Mouse (Mus musculus): ENCODE data around the gene Thap12. TPM values are rescaled to one million over a fixed set of nuclear protein-coding genes. Genes with fewer than 3 reads are reported as not detected.

The Thap12 gene
- polyA plus RNA-seq, 1 experiment from 2014 or later: 43.4 TPM

DNA sequence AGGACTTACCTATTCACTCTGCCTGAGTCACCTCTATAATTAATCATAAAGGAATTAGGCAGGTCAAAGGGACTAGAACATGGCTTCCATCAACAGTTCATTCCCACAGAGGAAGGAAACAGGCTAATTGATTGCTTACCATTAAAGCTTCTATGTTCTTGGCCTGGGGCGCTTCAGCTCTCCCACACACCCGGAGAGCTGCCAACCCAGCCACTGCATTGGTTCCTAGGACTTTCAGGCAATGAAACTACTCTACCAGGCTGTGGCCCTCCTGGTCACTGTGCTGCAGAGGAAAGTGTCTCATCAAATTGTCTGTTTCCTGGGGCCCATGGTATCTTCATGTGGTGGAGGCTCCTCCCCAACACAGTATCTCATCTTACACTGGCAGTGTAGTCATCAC lies 25.4 kb upstream of the Thap12 start:
- Histone ChIP-seq H3K4me3 (replicated peaks) (no peak overlapping the region), H3K9me3 (no peaks in the 10 kb centered on the region), H3K27me3 (replicated peaks) (no peaks in the 10 kb centered on the region), H3K4me2 (replicated peaks) (no peak overlapping the region), H3K36me3 (no peaks in the 10 kb centered on the region), H3K27ac (no peak overlapping the region), H3K4me1 (replicated peaks) (peaks cover 8% of the 10 kb centered on the region; the same call in 1 of the 2 replicates), H3K9ac (no peak overlapping the region)
- 72% methylated on average over 2 of the region's 2 CpGs for WGBS
- ATAC-seq: no peak

DNA sequence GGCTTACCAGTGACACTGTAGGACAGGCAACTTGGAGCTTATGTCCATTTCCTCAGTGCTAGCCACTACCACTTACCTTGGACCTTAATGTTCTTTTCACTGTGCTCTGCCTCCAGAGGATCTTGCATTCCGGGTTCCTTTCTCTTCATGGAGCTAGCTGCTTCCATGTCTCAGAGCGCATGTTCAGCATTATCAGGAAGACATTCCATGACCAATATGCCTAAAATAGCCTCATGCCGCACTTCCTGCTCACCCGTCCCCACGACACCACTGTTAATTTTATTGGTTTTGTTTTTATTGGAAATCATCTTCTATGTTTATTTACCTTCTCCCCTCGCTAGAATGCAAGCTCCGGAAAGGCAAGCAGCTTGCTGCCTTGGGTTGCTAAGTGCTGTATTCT lies 24.5 kb upstream of the Thap12 start:
- 42% methylated on average over 7 of the region's 7 CpGs for WGBS
- peak overlapping the region; percentile 31; the same call in 1 of the 2 replicates for H3K4me2 ChIP-seq (replicated peaks)
- H3K4me1 ChIP-seq (replicated peaks): peaks cover 8% of the 10 kb centered on the region; the same call in 1 of the 2 replicates
- no peaks in the 10 kb centered on the region for H3K36me3 ChIP-seq
- H3K9ac ChIP-seq: no peak overlapping the region
- no peak overlapping the region for H3K27ac ChIP-seq
- no peaks in the 10 kb centered on the region for H3K27me3 ChIP-seq (replicated peaks)
- no peak for ATAC-seq
- H3K9me3 ChIP-seq: no peaks in the 10 kb centered on the region
- no peak overlapping the region for H3K4me3 ChIP-seq (replicated peaks)

DNA sequence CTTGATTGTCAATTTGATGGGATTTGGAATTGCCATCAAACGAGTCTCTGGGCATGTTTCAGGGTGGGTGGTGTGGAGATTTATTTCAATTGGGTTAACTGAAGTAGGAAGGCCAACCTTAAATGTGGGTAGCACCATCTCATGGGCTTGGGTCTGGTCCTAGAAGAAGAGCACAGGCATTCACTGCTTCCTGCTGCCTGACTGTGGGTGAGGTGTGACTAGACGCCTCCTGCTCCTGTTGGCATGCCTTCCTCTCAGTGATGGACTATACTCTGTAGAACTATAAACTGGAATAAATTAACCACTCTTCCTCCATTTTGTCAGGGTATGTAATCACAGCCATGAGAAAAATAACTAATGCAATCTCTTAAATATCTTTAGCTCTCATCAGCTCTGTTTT lies 22.2 kb upstream of the Thap12 start:
- no peaks in the 10 kb centered on the region for H3K9me3 ChIP-seq
- no peaks in the 10 kb centered on the region for H3K27me3 ChIP-seq (replicated peaks)
- no peak overlapping the region for H3K27ac ChIP-seq
- no peak overlapping the region for H3K4me2 ChIP-seq (replicated peaks)
- no peaks in the 10 kb centered on the region for H3K36me3 ChIP-seq
- no peak overlapping the region for H3K9ac ChIP-seq
- H3K4me3 ChIP-seq (replicated peaks): no peak overlapping the region
- H3K4me1 ChIP-seq (replicated peaks): peaks cover 8% of the 10 kb centered on the region; the same call in 1 of the 2 replicates
- ATAC-seq: no peak
- WGBS: 68% methylated on average over 2 of the region's 2 CpGs

DNA sequence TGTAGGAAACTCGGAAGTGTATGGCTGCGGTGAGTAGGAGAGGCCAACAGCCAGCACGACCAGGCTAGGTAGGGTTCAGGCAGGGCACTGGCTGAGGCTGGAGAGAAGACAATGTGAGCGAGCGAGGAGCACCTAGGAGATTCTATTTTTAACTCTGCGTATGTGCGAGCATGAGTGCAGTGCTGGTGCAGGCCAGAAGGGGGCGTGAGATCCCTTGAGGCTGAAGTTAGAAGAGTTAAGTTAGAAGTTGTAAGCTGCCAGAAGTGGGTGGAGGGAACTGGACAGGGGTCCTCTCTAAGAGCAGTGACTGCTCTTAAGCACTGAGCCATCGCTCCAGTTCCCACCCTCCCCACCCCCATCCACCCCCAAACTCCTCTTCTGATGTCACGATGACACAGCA lies 20.1 kb upstream of the Thap12 start:
- no peak overlapping the region for H3K4me2 ChIP-seq (replicated peaks)
- H3K27ac ChIP-seq: no peak overlapping the region
- H3K4me3 ChIP-seq (replicated peaks): no peak overlapping the region
- WGBS: 91% methylated on average over 10 of the region's 10 CpGs
- peaks cover 8% of the 10 kb centered on the region; the same call in 1 of the 2 replicates for H3K4me1 ChIP-seq (replicated peaks)
- no peak for ATAC-seq
- H3K9ac ChIP-seq: no peak overlapping the region
- H3K36me3 ChIP-seq: no peaks in the 10 kb centered on the region
- H3K9me3 ChIP-seq: no peaks in the 10 kb centered on the region
- H3K27me3 ChIP-seq (replicated peaks): no peaks in the 10 kb centered on the region

DNA sequence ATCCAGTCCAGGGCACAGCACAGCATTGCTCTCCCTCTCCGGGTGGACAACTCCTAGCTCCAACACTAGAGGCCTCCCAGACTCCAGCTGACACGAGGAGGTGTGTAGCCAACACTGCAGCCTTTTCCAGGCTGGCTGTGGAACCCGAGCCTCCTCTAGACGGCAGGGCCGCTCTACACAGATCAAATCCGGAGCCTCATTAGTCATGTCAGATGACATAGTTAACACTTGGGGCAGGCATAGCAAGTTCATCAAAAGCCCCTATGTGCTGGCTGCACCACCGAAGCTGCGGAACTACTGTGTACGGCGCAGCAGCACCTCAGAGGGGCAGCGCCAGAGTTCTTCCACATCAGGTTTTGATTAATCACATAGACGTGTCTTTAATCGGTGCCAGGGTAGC lies 17.0 kb upstream of the Thap12 start:
- Histone ChIP-seq H3K4me3 (replicated peaks) (no peak overlapping the region), H3K9me3 (no peaks in the 10 kb centered on the region), H3K27me3 (replicated peaks) (no peaks in the 10 kb centered on the region), H3K27ac (no peak overlapping the region), H3K9ac (no peak overlapping the region), H3K36me3 (no peaks in the 10 kb centered on the region), H3K4me1 (replicated peaks) (no peaks in the 10 kb centered on the region), H3K4me2 (replicated peaks) (no peak overlapping the region; the same call in 1 of the 2 replicates)
- peak; percentile 58; the same call in 1 of the 2 replicates for ATAC-seq
- 35% methylated on average over 13 of the region's 13 CpGs for WGBS

DNA sequence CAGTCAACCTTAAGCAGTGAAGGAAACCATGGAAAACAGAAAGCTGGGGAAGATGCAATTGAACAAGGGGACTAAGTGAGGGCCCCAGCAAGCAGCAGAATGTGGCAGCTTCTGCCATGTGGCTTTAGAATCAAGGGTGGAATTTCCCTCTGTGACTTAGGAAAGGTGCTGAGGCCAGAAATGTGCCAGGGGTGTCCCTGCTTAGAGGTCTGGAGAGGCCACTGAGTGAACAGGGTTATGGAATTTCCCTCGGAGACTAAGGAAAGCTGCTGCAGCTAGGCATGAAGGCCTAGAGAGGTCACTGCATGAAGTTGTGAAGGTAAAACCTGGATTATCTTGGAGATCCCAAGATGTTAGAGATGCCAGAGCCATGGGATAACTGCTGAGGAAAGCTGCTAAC lies 12.8 kb upstream of the Thap12 start:
- Histone ChIP-seq H3K27ac (no peak overlapping the region), H3K4me2 (replicated peaks) (no peak overlapping the region), H3K4me1 (replicated peaks) (peaks cover 5% of the 10 kb centered on the region), H3K9ac (no peak overlapping the region), H3K9me3 (no peaks in the 10 kb centered on the region), H3K4me3 (replicated peaks) (no peak overlapping the region), H3K27me3 (replicated peaks) (no peaks in the 10 kb centered on the region), H3K36me3 (no peaks in the 10 kb centered on the region)
- no peak for ATAC-seq
- WGBS: 84% methylated on average over 1 of the region's 1 CpGs

DNA sequence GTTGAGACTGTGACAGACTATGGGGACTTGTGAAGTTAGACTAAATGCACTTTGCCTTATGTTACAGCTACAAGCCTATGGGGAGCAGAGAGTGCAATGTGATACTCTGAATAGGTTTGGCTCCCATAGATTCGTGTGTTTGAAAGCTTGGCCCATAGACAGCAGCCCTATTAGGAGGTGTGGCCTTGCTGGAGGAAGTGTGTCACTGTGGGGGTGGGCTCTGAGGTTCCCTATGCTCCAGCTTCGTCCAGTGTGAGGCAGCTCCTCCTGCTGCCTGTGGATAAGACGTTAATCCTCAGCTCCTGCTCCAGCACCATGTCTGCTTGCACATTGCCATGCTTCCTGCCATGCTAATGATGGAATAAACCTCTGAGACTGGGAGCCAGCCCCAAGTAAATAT lies 12.1 kb upstream of the Thap12 start:
- Histone ChIP-seq H3K9ac (no peak overlapping the region), H3K27me3 (replicated peaks) (no peaks in the 10 kb centered on the region), H3K36me3 (no peaks in the 10 kb centered on the region), H3K4me2 (replicated peaks) (no peak overlapping the region), H3K4me1 (replicated peaks) (peaks cover 5% of the 10 kb centered on the region), H3K27ac (no peak overlapping the region), H3K4me3 (replicated peaks) (no peak overlapping the region), H3K9me3 (no peaks in the 10 kb centered on the region)
- ATAC-seq: peak; percentile 35
- 16% methylated on average over 3 of the region's 3 CpGs for WGBS

DNA sequence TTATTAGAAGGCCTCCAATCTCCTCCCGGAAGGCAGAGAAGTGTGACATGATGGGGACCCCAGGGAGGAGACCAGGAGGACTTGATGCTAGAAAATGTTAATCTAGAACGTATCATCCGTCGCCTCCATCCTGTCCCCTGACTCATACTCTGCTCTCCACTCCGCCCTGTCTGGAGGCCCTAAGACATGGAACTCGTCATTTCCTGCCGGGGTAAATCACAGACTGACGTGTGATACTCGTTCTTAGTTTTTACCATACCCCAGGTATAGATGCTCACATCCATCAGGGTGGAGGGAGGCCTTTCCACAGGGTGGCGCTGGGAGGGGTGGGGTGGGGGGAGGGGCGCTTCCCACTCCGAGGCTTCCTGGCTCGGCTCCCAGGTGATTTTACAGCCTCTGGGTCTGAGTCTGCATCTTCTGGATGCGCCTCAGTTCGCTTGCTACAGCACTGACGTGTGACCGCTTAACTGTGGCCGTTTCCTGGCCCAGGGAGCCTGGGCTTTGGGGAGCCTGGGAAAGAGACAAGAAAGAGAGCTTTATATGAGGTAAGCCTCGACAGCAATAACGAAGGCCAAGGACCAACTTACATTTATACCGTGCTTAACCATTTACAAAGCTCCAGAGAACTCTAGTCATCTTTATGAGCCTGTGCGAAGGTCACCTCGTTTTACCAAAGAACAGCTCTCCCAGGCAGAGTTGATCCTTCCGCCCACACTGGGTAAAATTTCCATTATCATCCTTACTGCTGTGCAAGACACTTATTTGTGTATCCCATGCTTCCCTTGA lies 9.9 kb upstream of the Thap12 start:
- Histone ChIP-seq H3K27ac (peak overlapping the region; percentile 44; the same call in 1 of the 2 replicates), H3K9ac (no peak overlapping the region)
- peak; percentile 75 for ATAC-seq

DNA sequence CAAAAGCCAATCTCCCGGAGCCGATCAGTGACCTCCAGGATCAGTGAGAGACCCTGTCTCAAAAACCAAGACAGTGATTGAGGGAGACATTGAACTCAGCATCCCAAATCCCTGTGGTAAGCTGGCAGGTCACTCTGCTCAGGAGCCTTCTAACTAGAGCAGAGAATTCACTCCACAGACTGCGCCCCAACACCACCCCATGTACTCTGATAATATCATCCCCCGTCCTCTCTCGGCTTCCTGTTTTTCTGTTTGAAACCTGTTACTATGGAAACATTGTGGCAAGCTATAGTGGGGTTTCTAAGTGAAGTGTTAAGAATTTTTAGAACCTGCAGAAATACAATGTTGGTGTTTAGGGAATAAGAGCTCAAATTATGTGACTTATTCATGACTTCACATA lies 8.9 kb upstream of the Thap12 start:
- H3K9ac ChIP-seq: no peak overlapping the region
- H3K27ac ChIP-seq: no peak overlapping the region
- peaks cover 5% of the 10 kb centered on the region for H3K4me1 ChIP-seq (replicated peaks)
- no peaks in the 10 kb centered on the region for H3K27me3 ChIP-seq (replicated peaks)
- ATAC-seq: no peak
- no peak overlapping the region for H3K4me3 ChIP-seq (replicated peaks)
- no peaks in the 10 kb centered on the region for H3K36me3 ChIP-seq
- H3K4me2 ChIP-seq (replicated peaks): no peak overlapping the region
- no peaks in the 10 kb centered on the region for H3K9me3 ChIP-seq
- WGBS: 71% methylated on average over 5 of the region's 5 CpGs

More for the DNA sequence above, 9.9 kb upstream of the Thap12 start:
- H3K36me3 ChIP-seq: no peaks in the 10 kb centered on the region
- WGBS: 32% methylated on average over 24 of the region's 24 CpGs
- H3K4me2 ChIP-seq (replicated peaks): peak overlapping the region; percentile 57
- peaks cover 5% of the 10 kb centered on the region for H3K4me1 ChIP-seq (replicated peaks)
- no peaks in the 10 kb centered on the region for H3K27me3 ChIP-seq (replicated peaks)
- no peaks in the 10 kb centered on the region for H3K9me3 ChIP-seq
- H3K4me3 ChIP-seq (replicated peaks): no peak overlapping the region

DNA sequence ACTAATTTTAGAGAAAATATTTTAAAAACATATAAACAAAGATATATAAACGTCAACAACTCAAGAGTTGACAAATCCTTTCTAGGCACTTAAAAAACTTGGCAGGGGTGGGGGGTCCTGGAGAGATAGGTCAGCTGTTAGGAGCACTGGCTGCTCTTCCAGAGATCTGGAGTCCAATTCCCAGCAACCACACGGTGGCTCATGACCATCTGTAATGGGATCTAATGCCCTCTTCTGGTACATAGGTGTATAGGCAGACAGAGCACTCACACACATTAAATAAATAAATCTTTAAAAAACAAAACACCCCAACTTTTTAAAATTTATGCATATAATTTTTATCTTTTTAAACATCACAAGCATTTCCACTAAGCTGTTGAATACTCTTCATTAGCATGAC lies 5.4 kb upstream of the Thap12 start:
- H3K9ac ChIP-seq: no peak overlapping the region
- no peak overlapping the region for H3K27ac ChIP-seq
- peaks cover 10% of the 10 kb centered on the region for H3K4me1 ChIP-seq (replicated peaks)
- no peaks in the 10 kb centered on the region for H3K36me3 ChIP-seq
- ATAC-seq: no peak
- WGBS: 14% methylated on average over 2 of the region's 2 CpGs
- H3K4me3 ChIP-seq (replicated peaks): no peak overlapping the region
- no peaks in the 10 kb centered on the region for H3K27me3 ChIP-seq (replicated peaks)
- no peaks in the 10 kb centered on the region for H3K9me3 ChIP-seq
- H3K4me2 ChIP-seq (replicated peaks): no peak overlapping the region

DNA sequence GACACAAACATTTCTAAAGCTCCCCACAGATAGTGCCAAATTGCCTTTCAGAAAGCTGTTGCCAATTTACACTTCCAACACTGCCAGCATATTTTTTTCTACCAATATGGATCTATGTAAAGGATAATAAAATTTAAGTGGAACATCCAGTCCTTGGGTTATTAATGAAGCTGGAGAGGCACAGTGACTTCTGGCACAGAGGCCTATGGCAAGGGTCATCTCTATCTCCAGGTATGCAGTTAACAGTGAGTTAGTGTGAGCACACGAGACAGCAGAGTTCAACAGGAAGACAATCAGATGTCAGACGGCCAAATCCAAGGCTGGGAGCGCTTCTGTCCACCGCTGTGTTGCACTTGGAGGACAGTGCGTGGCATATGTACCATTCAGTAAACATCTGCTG lies 4.9 kb upstream of the Thap12 start:
- WGBS: 66% methylated on average over 5 of the region's 5 CpGs
- no peaks in the 10 kb centered on the region for H3K27me3 ChIP-seq (replicated peaks)
- H3K9ac ChIP-seq: no peak overlapping the region
- no peak overlapping the region for H3K4me2 ChIP-seq (replicated peaks)
- H3K4me1 ChIP-seq (replicated peaks): peaks cover 7% of the 10 kb centered on the region
- H3K4me3 ChIP-seq (replicated peaks): no peak overlapping the region
- no peaks in the 10 kb centered on the region for H3K36me3 ChIP-seq
- no peaks in the 10 kb centered on the region for H3K9me3 ChIP-seq
- no peak overlapping the region for H3K27ac ChIP-seq
- ATAC-seq: no peak

DNA sequence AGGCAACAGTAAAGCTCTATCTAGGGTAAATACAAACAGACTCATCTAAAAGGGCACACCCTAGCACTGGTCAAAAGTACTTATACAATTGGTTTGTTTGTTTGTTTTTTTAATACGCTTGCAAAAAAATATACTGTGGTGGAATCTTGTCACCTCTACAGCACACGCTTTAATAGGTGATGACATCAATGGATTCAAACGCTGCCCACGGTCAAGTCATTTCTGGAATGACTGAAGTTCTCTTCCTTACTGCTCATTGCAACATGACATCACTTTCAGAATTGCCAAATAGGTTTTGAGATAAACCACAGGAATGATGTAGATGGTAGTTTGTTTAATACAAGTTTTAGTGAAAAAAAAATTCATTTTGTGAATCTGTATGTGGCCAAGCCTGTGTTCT lies 4.3 kb upstream of the Thap12 start:
- no peak for ATAC-seq

DNA sequence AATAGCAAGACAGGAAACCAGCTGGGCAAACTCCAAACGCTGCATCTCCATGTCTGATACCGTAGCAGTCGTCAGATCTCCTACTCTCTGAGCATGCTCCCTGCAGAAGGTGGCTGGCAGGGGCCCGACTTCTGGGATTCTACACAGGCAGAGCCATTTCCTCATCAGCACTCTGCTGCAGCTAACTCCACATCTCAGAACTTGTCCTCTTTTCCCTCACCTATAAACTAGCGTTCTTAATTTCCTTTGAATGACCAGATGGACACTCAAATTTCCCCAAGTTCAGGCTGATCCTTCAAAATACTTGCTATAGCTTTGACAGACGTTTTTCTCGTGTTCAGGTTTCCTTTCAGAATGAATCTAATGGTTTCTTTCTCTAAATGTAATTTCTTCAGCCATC lies 1.1 kb upstream of the Thap12 start:
- no peak for ATAC-seq
- Histone ChIP-seq H3K4me3 (replicated peaks) (peak overlapping the region; percentile 98), H3K4me2 (replicated peaks) (peak overlapping the region; percentile 63), H3K9me3 (no peaks in the 10 kb centered on the region), H3K9ac (peak overlapping the region; percentile 66), H3K27ac (peak overlapping the region; percentile 91), H3K27me3 (replicated peaks) (no peaks in the 10 kb centered on the region), H3K4me1 (replicated peaks) (peaks cover 17% of the 10 kb centered on the region), H3K36me3 (no peaks in the 10 kb centered on the region)
- WGBS: 32% methylated on average over 7 of the region's 7 CpGs

More for the DNA sequence above, 4.3 kb upstream of the Thap12 start:
- Histone ChIP-seq H3K36me3 (no peaks in the 10 kb centered on the region), H3K9ac (no peak overlapping the region), H3K9me3 (no peaks in the 10 kb centered on the region), H3K4me1 (replicated peaks) (peaks cover 5% of the 10 kb centered on the region; the same call in 1 of the 2 replicates), H3K4me3 (replicated peaks) (no peak overlapping the region), H3K4me2 (replicated peaks) (no peak overlapping the region), H3K27me3 (replicated peaks) (no peaks in the 10 kb centered on the region), H3K27ac (no peak overlapping the region)
- 93% methylated on average over 4 of the region's 4 CpGs for WGBS
